ENCODE assay signal across 8 mouse cellular contexts in the genomic region with DNA sequence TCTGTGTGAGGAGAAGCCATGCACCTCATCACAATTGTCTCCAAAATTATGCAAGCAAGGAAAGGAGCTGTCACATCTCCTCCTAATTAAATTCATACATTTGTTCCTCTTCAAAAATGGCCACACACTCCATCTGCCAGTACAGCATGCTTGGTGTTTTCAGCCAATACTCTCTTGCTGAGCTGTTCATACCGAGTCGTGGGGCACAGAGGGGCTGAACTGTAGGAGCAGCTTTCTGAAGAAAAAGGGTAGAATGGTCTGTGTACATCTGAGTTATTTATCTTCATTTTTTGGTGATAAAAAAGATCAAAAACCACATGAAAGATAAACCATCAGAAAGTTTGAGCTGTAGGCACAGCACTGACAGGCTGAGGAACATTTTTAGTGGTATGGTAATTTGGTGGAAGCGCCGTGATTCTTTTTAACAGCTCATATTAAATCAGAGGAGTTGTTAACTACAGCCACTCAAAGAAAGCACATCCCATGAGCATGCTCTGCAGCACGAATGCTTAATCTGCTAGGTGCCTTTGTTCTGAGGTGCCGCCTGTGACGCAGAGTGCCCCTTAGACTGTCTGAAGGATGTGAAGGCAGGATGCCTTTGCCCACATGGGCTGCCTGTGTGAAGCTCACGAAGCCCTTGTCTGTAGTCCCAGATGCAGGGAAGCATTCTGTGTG.
DNase-seq lines count a peak whose midpoint lies in the region; ATAC-seq lines count a peak whose summit lies in the region.

No protein-coding gene starts in this region.

- peaks cover 25% of the 10 kb centered on the region for H3K4me1 ChIP-seq in hindbrain, embryonic 15.5 days (replicated peaks)

- no peak overlapping the region for H3K4me2 ChIP-seq in hindbrain, embryonic 15.5 days

- no peaks in the 10 kb centered on the region for H3K9me3 ChIP-seq in hindbrain, embryonic 15.5 days

- intact Hi-C loops in left cerebral cortex, postnatal 25 days (cut with DNase I), result loop anchor here (1.0 to 5.0 kb wide), 2 partner anchors 260 to 636 kb away; a partner anchor contains a TSS
- intact Hi-C loops in heart, postnatal 14 days (cut with DNase I), result no loop called here

- 30% methylated on average over 8 of the region's 8 CpGs for WGBS in hindbrain, embryonic 15.5 days

- H3K27me3 ChIP-seq in hindbrain, embryonic 15.5 days, result no peaks in the 10 kb centered on the region

- no peaks in the 10 kb centered on the region for H3K36me3 ChIP-seq in hindbrain, embryonic 15.5 days

- H3K9ac ChIP-seq in hindbrain, embryonic 15.5 days, result no peak overlapping the region

- peak; percentile 56 to 67 for DNase-seq in cerebellum, postnatal 10 days
- DNase-seq in cerebellum, adult 18-20 months, result no peak
- peak; percentile 39 to 84 for DNase-seq in left cerebral cortex, postnatal 25 days (ENCODE audit: low spot score in 2 of 2)
- DNase-seq in right cerebral cortex, postnatal 10 days (ENCODE audit: low spot score in 2 of 2), result peak; percentile 46 to 74
- DNase-seq in cerebellum, postnatal 36 days, result no peak
- no peak for DNase-seq in T-cell, adult 2 months (ENCODE audit: low spot score)
- DNase-seq in heart, postnatal 14 days, result no peak

- ATAC-seq in hindbrain, embryonic 15.5 days (ENCODE audit: low FRiP score, low read depth), result peak; percentile 72; the same call in 1 of the 2 replicates

- H3K27ac ChIP-seq in hindbrain, embryonic 15.5 days (replicated peaks), result peak overlapping the region; percentile 36; the same call in 1 of the 2 replicates

- no peak overlapping the region for H3K4me3 ChIP-seq in hindbrain, embryonic 15.5 days

Comparison
In these comparisons a context has a peak if more than half of its experiments do, and no peak if none do; other contexts are left out.
1. DNase-seq: peak in cerebellum, postnatal 10 days (2 of 2), left cerebral cortex, postnatal 25 days (2 of 2) and right cerebral cortex, postnatal 10 days (2 of 2); none in cerebellum, adult 18-20 months (0 of 2), cerebellum, postnatal 36 days (0 of 2), T-cell, adult 2 months (single experiment) and heart, postnatal 14 days (0 of 2).